25 mouse cellular contexts compared by ENCODE assay signal in the genomic region with DNA sequence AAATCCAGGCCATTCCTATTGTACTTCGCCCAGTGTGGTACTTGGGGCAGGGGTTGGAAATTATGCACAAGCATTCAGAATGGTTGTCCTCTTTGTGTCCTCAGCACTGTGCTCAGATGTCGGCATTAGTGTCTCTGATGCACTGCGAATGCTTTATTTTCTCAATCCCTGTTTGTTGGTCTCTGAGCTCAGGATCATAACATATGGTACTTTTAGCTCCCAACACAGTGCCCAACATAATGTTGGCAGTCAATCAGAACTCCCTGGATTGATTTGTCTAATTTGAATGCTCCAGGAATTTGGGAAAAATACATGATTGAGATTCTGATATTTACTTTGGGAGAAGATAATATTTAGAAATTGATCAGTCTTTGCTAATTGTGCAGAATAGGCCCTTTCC.
DNase-seq lines count a peak whose midpoint lies in the region; ATAC-seq and TF ChIP-seq lines count a peak whose summit lies in the region.
"Had no signal": no experiment of that assay in that cellular context is flagged by ENCODE, and none has a peak within 500 bp of the region (broad histone marks: within the 10 kb centered on the region; RNA-seq: fewer than 3 reads in every experiment).

No protein-coding gene starts in this region.

- no peak for TF ChIP-seq CTCF in hindbrain, postnatal 0 days (IDR thresholded peaks at IDR 0.05; ENCODE audit: low read depth)
- no peak for TF ChIP-seq CTCF in forebrain, postnatal 0 days (IDR thresholded peaks at IDR 0.05; ENCODE audit: low read depth)

- no peak overlapping the region for H3K4me3 ChIP-seq in hindbrain, postnatal 0 days (ENCODE audit: low read length)
- no peak overlapping the region for H3K4me3 ChIP-seq in hindbrain, embryonic 12.5 days
- no peak overlapping the region for H3K4me3 ChIP-seq in midbrain, embryonic 13.5 days (replicated peaks)
- no peak overlapping the region for H3K4me3 ChIP-seq in midbrain, embryonic 14.5 days (replicated peaks; ENCODE audit: low read depth, low read length)
- H3K4me3 ChIP-seq in forebrain, postnatal 0 days (ENCODE audit: low read depth, low read length) = no peak overlapping the region
- H3K4me3 ChIP-seq: embryonic facial prominence, embryonic 13.5 days; hindbrain, embryonic 10.5 days; limb, embryonic 12.5 days; liver, embryonic 15.5 days; neural tube, embryonic 15.5 days had no signal

- DNase-seq in cerebellum, postnatal 25 days = peak; percentile 21 to 37
- DNase-seq in cerebellum, adult 18-20 months = no peak
- peak; percentile 9 for DNase-seq in hindbrain, postnatal 0 days (ENCODE audit: low spot score)
- no peak for DNase-seq in midbrain, embryonic 14.5 days
- DNase-seq in forebrain, postnatal 0 days = peak; percentile 25
- no peak for DNase-seq in left cerebral cortex, postnatal 25 days (ENCODE audit: low spot score in 2 of 2)
- DNase-seq: adrenal gland, postnatal 36 days; cerebellum, adult 11 months; gastrocnemius, postnatal 10 days; heart, postnatal 14 days; kidney, adult 9 months; kidney, postnatal 10 days; lung, embryonic 14.5 days; lung, postnatal 14 days; retina, postnatal 1 day; right cerebral cortex, postnatal 14 days had no signal

- WGBS in hindbrain, postnatal 0 days = 68% methylated on average over 3 of the region's 3 CpGs
- WGBS in hindbrain, embryonic 12.5 days = 78% methylated on average over 3 of the region's 3 CpGs
- WGBS in midbrain, embryonic 13.5 days = 77% methylated on average over 3 of the region's 3 CpGs
- 76% methylated on average over 3 of the region's 3 CpGs for WGBS in midbrain, embryonic 14.5 days
- 61% methylated on average over 3 of the region's 3 CpGs for WGBS in forebrain, postnatal 0 days

- H3K9me3 ChIP-seq in hindbrain, postnatal 0 days (ENCODE audit: low read length) = no peaks in the 10 kb centered on the region
- no peaks in the 10 kb centered on the region for H3K9me3 ChIP-seq in hindbrain, embryonic 12.5 days (replicated peaks)
- H3K9me3 ChIP-seq in midbrain, embryonic 13.5 days = no peaks in the 10 kb centered on the region
- H3K9me3 ChIP-seq in midbrain, embryonic 14.5 days (ENCODE audit: control insufficient read depth, low read length) = no peaks in the 10 kb centered on the region
- H3K9me3 ChIP-seq in forebrain, postnatal 0 days (ENCODE audit: low read length) = no peaks in the 10 kb centered on the region
- H3K9me3 ChIP-seq: embryonic facial prominence, embryonic 13.5 days; hindbrain, embryonic 10.5 days; limb, embryonic 12.5 days; liver, embryonic 15.5 days; neural tube, embryonic 15.5 days had no signal

- H3K4me2 ChIP-seq in hindbrain, postnatal 0 days (ENCODE audit: low read depth, low read length) = no peak overlapping the region
- H3K4me2 ChIP-seq in hindbrain, embryonic 12.5 days (replicated peaks) = no peak overlapping the region
- no peak overlapping the region for H3K4me2 ChIP-seq in midbrain, embryonic 13.5 days (replicated peaks)
- no peak overlapping the region for H3K4me2 ChIP-seq in midbrain, embryonic 14.5 days (ENCODE audit: low read length)
- no peak overlapping the region for H3K4me2 ChIP-seq in forebrain, postnatal 0 days (ENCODE audit: low read depth)
- H3K4me2 ChIP-seq: embryonic facial prominence, embryonic 13.5 days; limb, embryonic 12.5 days; liver, embryonic 15.5 days; lung, embryonic 14.5 days; neural tube, embryonic 15.5 days had no signal

- H3K36me3 ChIP-seq in hindbrain, postnatal 0 days (ENCODE audit: insufficient read depth, low read length) = no peaks in the 10 kb centered on the region
- H3K36me3 ChIP-seq in hindbrain, embryonic 12.5 days = no peaks in the 10 kb centered on the region
- H3K36me3 ChIP-seq in midbrain, embryonic 13.5 days = no peaks in the 10 kb centered on the region
- no peaks in the 10 kb centered on the region for H3K36me3 ChIP-seq in midbrain, embryonic 14.5 days (ENCODE audit: control insufficient read depth, insufficient read depth, low read length)
- no peaks in the 10 kb centered on the region for H3K36me3 ChIP-seq in forebrain, postnatal 0 days (ENCODE audit: insufficient read depth)
- H3K36me3 ChIP-seq: embryonic facial prominence, embryonic 13.5 days; hindbrain, embryonic 10.5 days; limb, embryonic 12.5 days; liver, embryonic 15.5 days; neural tube, embryonic 15.5 days had no signal

- H3K9ac ChIP-seq in hindbrain, postnatal 0 days (replicated peaks; ENCODE audit: low read length) = no peak overlapping the region
- H3K9ac ChIP-seq in hindbrain, embryonic 12.5 days = no peak overlapping the region
- no peak overlapping the region for H3K9ac ChIP-seq in midbrain, embryonic 13.5 days (replicated peaks)
- H3K9ac ChIP-seq in midbrain, embryonic 14.5 days (replicated peaks; ENCODE audit: low read length) = no peak overlapping the region
- H3K9ac ChIP-seq in forebrain, postnatal 0 days = no peak overlapping the region
- H3K9ac ChIP-seq: embryonic facial prominence, embryonic 13.5 days; limb, embryonic 12.5 days; liver, embryonic 15.5 days; lung, embryonic 14.5 days; neural tube, embryonic 15.5 days had no signal

- ATAC-seq in hindbrain, postnatal 0 days = no peak
- ATAC-seq in hindbrain, embryonic 12.5 days (ENCODE audit: low FRiP score) = no peak
- ATAC-seq in midbrain, embryonic 13.5 days = peak; percentile 45; the same call in 1 of the 2 replicates
- no peak for ATAC-seq in midbrain, embryonic 14.5 days (ENCODE audit: low FRiP score, low TSS enrichment)
- ATAC-seq in forebrain, postnatal 0 days = no peak
- ATAC-seq: CD4-positive, CD25-positive, alpha-beta regulatory T cell, adult 4 months; intestine, postnatal 0 days had no signal

- no peak overlapping the region for H3K27ac ChIP-seq in hindbrain, postnatal 0 days
- no peak overlapping the region for H3K27ac ChIP-seq in hindbrain, embryonic 12.5 days
- no peak overlapping the region for H3K27ac ChIP-seq in midbrain, embryonic 13.5 days
- no peak overlapping the region for H3K27ac ChIP-seq in midbrain, embryonic 14.5 days (replicated peaks; ENCODE audit: low read depth, low read length)
- no peak overlapping the region for H3K27ac ChIP-seq in forebrain, postnatal 0 days (ENCODE audit: low read depth, low read length)
- H3K27ac ChIP-seq: embryonic facial prominence, embryonic 13.5 days; hindbrain, embryonic 10.5 days; limb, embryonic 12.5 days; liver, embryonic 15.5 days; neural tube, embryonic 15.5 days had no signal

- no peaks in the 10 kb centered on the region for H3K4me1 ChIP-seq in hindbrain, postnatal 0 days (ENCODE audit: insufficient read depth, low read length)
- H3K4me1 ChIP-seq in hindbrain, embryonic 12.5 days = no peaks in the 10 kb centered on the region
- no peaks in the 10 kb centered on the region; the same call in 1 of the 2 replicates for H3K4me1 ChIP-seq in midbrain, embryonic 13.5 days (replicated peaks)
- no peaks in the 10 kb centered on the region for H3K4me1 ChIP-seq in midbrain, embryonic 14.5 days (ENCODE audit: control insufficient read depth, insufficient read depth, low read length)
- H3K4me1 ChIP-seq in forebrain, postnatal 0 days (ENCODE audit: insufficient read depth) = no peaks in the 10 kb centered on the region
- H3K4me1 ChIP-seq: embryonic facial prominence, embryonic 13.5 days; limb, embryonic 12.5 days; liver, embryonic 15.5 days; neural tube, embryonic 15.5 days had no signal

- intact Hi-C loops in left cerebral cortex, postnatal 25 days (cut with DNase I) = no loop called here

- no peaks in the 10 kb centered on the region for H3K27me3 ChIP-seq in hindbrain, postnatal 0 days (ENCODE audit: insufficient read depth, low read length)
- H3K27me3 ChIP-seq in hindbrain, embryonic 12.5 days = no peaks in the 10 kb centered on the region
- no peaks in the 10 kb centered on the region for H3K27me3 ChIP-seq in midbrain, embryonic 13.5 days
- H3K27me3 ChIP-seq in midbrain, embryonic 14.5 days (ENCODE audit: control insufficient read depth, insufficient read depth, low read length) = no peaks in the 10 kb centered on the region
- H3K27me3 ChIP-seq in forebrain, postnatal 0 days (ENCODE audit: insufficient read depth, low read length) = no peaks in the 10 kb centered on the region
- H3K27me3 ChIP-seq: embryonic facial prominence, embryonic 13.5 days; limb, embryonic 12.5 days; liver, embryonic 15.5 days; neural tube, embryonic 15.5 days had no signal

Comparison
In these comparisons a context has a peak if more than half of its experiments do, and no peak if none do; other contexts are left out.
1. DNase-seq: peak in cerebellum, postnatal 25 days (2 of 2), hindbrain, postnatal 0 days (single experiment) and forebrain, postnatal 0 days (single experiment); none in cerebellum, adult 18-20 months (0 of 2), midbrain, embryonic 14.5 days (single experiment) and left cerebral cortex, postnatal 25 days (0 of 2).